Mouse (Mus musculus) lung, postnatal 4 days (tissue): Measurements from ENCODE around the gene Hoxa13.

Source experiments
- DNase-seq, 2 experiments: peaks; one replicate each; pipeline ENCODE4 v3.0.0; 2021

The Hoxa13 gene

DNA sequence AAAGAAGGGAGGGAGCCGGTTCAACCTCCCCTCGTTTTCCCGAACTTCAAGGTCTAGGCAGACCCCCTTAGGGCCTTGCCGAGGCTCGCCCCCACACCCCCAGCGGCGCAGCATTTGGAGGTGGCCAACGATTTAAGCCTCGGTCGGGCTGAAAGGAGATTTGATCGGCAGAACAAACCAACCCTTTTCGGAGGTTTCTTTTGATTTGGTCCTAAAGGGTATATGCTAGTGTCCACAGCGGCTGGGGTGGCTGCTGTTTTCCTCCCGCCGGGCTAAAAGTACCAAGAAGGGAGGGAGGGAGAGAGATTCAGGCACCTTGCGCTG, 11.3 kb downstream of the Hoxa13 start:
- no peak for DNase-seq

GRCm38 (mm10) chr6:52248638-52249414, 11.9 kb downstream of the Hoxa13 start:
- DNase-seq: peak in 1 of 2 experiments; percentile 20

GRCm38 (mm10) chr6:52247766-52248637, 12.7 kb downstream of the Hoxa13 start:
- peak in 1 of 2 experiments; percentile 22 for DNase-seq

DNA sequence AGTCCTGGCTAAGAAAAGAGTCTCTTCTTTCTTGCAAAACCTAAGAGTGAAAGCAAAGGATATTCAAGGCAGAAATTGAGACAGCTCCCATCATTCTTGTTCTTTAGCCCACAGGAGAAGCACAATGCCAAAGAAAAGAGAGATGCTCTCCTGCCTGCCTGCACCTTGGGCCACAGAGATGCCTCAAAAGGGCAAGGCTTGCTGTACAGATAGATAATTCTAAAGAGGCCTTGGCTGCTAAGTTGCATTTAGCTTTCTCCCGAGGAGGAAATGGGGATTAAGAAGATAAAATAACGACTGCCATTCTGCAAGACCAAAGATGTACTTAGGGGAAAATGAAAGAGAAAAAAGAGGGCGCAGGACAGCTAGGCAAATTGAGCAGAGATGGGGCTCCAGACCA, 13.8 kb downstream of the Hoxa13 start:
- peak in 1 of 2 experiments; percentile 14 for DNase-seq

GRCm38 (mm10) chr6:52246403-52246803, 14.3 kb downstream of the Hoxa13 start:
- DNase-seq: peak in 1 of 2 experiments; percentile 28

- DNase-seq: no peak
Observed at GRCm38 (mm10) chr6:52245757-52246142, 14.9 kb downstream of the Hoxa13 start, which contains the start of gene Hoxa11. TSS of gene Hoxa11 (minus strand) at chr6:52245810.

DNA sequence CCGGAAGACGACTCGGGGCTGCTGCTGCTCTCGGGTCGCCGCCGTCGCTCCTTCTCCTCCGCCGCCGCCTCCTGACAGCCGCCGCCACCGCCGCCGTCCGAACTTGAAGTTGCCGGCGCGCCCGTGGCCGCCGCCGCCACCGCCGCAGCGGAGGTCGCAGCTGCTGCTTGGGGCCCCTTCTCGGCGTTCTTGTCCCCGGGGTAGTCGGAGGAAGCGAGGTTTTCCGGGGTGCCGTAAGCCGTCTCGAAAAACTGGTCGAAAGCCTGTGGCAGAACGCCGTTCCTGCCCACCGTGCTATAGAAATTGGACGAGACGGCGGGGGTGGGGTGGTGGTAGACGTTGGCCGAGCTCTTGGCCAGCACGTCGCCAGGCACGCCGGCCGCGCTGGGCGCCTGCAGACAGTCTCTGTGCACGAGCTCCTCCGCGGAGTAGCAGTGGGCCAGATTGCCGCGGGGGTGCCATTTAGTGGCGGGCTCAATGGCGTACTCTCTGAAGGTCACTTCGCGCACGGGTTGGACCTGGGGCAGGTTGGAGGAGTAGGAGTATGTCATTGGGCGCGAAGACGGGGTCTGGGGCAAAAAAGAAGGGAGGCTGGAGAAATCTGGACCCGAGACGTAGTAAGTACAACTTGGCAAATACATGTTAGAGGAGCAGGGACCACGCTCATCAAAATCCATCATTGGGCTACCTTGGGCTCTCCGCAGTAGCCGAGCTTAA, 15.5 kb downstream of the Hoxa13 start:
- peak in 1 of 2 experiments; percentile 29 for DNase-seq

DNA sequence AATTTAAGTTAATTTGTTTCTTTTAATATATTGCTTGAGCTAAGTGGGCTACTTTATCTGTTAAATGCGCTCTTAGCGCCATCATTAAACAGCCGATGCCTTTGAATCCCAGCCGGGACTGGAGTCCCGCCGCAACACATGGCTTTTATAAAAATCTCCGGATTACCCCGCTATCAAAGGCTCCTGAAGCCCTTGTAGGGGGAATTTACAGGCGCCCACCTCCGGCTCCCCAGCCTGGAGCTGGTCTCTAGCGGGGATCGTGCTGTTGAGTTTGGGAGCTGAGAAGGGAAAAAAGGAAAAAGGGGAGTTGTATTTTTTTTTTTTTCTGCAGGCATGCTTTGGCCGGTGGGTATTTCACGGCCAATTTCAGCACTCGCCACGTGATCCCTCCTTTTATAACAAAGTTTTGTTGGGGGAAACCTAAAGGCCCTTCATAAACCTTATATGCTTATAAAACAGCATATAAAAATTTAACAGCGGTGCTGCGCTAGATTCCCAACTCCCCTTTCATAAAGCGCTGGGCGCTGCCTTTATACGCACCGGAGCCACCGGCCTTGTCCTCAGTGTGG, 16.1 kb downstream of the Hoxa13 start:
- peak in 1 of 2 experiments; percentile 17 for DNase-seq

GRCm38 (mm10) chr6:52243681-52244121, 17.0 kb downstream of the Hoxa13 start:
- DNase-seq: peak in 1 of 2 experiments; percentile 16

GRCm38 (mm10) chr6:52242801-52243332, 17.8 kb downstream of the Hoxa13 start:
- DNase-seq: peak in 1 of 2 experiments; percentile 19

GRCm38 (mm10) chr6:52241001-52241621, 19.6 kb downstream of the Hoxa13 start:
- DNase-seq: peak in 1 of 2 experiments; percentile 9

DNA sequence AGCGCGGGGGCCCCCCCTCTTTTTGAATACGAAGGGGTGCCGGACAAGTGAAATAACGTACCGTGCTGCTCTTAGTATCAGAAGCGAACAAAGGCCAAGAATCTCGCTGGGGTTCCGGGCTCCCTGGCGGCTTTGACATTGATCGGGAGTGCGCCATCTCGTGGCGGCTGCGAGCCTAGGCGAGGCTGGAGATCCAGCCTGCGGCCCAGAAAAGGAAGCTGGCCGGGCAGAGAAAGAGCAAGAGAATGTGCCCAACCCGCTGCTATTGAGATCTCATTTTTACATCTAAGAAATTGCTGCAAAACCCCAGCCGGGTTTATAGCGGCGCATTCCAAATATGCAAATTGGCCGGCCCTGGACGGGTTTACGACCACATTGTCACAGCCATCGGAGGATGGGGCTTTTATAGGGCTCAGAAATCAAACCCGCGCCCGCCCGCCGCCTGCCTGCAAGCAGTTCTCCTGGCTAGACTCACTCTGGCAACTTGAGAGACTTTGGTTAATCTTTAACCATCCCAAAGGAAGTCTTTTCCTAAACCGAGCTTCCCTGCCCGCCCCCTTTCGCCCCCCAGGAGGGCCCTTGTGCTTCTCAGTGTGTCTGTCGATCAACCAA, 20.2 kb downstream of the Hoxa13 start, which contains the start of gene Hoxa10:
Gene Hoxa10, minus strand, starts transcription at position 466 of the 612 bp plus-strand sequence.
- DNase-seq: peak; percentile 85 to 88

- DNase-seq: peak; percentile 14 to 16
Observed at GRCm38 (mm10) chr6:52239625-52240388, 20.9 kb downstream of the Hoxa13 start.

- peak; percentile 11 to 17 for DNase-seq
Observed at GRCm38 (mm10) chr6:52238976-52239375, 21.7 kb downstream of the Hoxa13 start.

DNA sequence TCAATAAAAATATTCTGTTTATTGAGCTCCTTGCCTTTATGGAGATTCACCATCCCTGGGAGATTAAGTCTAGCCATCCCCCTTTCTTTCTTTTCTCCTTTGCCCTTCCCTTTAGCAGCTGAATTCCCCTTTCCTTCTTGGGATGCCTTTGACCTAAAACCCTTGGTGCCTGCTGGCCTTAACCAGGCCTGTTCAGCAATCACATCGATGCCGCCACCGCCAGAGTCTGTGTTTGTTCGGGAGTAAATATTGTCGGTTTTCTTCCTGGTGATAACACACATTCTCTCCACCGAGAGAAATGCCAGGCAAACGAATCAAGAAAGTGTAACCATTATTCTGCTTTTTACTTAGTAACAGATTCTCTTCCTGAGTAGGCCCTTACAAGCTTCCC, 22.5 kb downstream of the Hoxa13 start:
- DNase-seq: peak in 1 of 2 experiments; percentile 15

GRCm38 (mm10) chr6:52237346-52238154, 23.1 kb downstream of the Hoxa13 start:
- DNase-seq: peak in 1 of 2 experiments; percentile 8

DNA sequence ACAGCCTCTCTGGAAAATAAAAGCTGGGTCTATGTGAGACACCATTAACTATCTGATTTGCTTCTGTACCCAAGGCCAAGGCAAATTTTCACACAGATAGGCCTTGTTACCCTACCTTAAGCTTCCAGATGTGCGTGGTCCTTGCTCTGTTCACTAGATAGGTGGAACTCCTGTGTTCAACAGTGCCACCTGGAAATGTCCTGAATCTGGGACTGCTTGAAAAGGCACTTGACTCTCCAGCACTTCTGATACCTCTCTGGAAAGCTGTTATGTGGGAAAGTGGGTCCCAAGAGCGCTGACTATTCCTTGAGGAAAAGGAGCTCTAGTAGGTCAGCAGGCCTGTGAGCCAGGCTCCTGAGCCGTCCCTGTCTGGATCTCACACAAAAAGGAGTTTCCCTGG, 23.9 kb downstream of the Hoxa13 start:
- peak in 1 of 2 experiments; percentile 12 for DNase-seq

DNA sequence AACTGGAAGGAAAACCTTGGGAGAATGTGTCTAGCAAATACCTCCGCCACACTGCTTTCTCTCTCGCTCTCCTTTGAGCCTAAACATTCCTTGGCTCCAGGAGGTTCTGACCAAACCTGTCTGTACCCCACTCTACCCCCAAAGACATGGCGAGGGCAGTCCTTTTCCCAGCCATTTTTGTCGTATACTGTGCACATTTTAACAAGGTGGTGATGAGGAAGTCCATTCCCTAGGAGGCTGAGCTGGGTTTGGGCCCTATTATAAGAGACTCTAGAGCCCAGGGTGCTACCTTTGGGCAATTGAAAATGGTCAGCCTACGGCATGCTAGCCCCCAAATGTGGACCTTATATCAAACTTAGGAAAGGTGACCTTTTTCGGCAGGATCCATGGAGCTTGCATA, 24.8 kb downstream of the Hoxa13 start:
- peak in 1 of 2 experiments; percentile 8 for DNase-seq

GRCm38 (mm10) chr6:52235267-52235666, 25.4 kb downstream of the Hoxa13 start:
- DNase-seq: no peak
